Mouse (Mus musculus) brain, embryonic 14.5 days (tissue): ENCODE measurements around the gene Rnf25.

Experiments used
- CTCF ChIP-seq: fragments of 200-500 bp; IDR thresholded peaks from 2 replicates; pipeline ENCODE4 v1.5.1; 2012; ENCODE audit warnings: inconsistent platforms, mild to moderate bottlenecking, moderate library complexity, borderline replicate concordance; ENCODE audit not compliant: insufficient read depth, insufficient read length; ENCODE audit errors: extremely low read depth
- POLR2A ChIP-seq: fragments of 200-500 bp; IDR thresholded peaks from 2 replicates; pipeline ENCODE4 v1.6.1; 2012; ENCODE audit warnings: mild to moderate bottlenecking, inconsistent platforms, borderline replicate concordance; ENCODE audit not compliant: poor library complexity, insufficient read depth, insufficient read length, severe bottlenecking; ENCODE audit errors: extremely low read depth

DNA sequence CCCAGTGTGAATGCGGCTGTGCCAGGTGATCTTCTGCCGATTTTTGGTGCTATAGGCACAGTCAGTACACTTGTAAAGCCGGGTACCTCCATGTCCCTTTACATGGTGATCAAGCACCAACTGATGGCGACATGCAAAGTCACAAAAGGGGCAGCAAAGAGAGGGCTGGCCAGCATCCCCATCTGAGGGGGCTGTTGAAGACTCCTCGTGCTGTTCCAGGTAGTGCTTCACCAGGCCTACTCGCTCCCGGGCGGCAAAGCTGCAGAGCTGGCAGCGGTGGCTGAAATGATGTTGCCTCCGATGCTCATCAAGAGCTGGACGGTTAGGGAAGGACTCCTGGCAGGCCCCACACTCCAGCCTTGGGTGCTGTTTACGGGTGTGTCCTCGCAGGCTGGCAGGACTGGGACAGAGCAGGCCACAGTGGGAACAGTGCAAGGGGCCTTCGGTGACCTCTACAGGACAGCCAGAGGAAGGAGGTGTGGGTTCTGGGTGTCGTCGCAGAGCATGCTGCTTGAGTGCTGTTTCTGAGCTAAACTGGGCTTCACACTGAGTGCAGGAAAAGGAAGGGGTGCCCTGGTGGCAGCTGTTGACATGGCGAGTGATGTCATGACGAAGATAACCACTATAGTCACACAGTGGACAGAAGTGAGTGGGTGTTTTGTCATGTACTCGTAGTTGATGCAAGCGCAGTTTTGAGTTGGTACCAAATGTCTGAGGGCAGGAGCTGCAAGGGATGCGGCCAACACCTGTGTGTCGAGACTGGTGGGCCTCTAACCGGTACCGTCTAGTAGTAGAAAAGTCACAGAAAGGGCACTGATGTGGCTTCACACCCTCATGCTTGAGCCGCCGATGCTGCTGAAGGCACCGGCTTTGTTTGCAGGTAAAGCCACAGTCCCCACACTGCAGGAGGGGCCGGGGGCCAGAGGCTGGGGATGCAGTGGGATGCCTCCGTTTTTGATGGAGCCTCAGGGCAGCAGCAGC lies 31.2 kb downstream of the Rnf25 start:
- TF ChIP-seq CTCF: no peak
- no peak for TF ChIP-seq POLR2A
